Mouse (Mus musculus) gastrocnemius, adult 2 months (tissue): Measurements from ENCODE around the gene Asap2. TPM values are rescaled to one million over a fixed set of nuclear protein-coding genes. Genes with fewer than 3 reads are reported as not detected.
"Not testable (repeated sequence)": the region's sequence is repeated elsewhere in the genome, so short reads cannot be mapped to it uniquely, and the experiment has no call there.

Experiments
- DNase-seq: peaks from one replicate; pipeline ENCODE4 v3.0.0; 2022
- H3K27ac ChIP-seq: fragments of 200-600 bp; 2 replicates; pipeline ENCODE4 v1.8.1; 2022; ENCODE audit warnings: mild to moderate bottlenecking
- H3K4me3 ChIP-seq: fragments of 200-600 bp; 2 replicates; pipeline ENCODE4 v1.8.1; 2022; ENCODE audit warnings: mild to moderate bottlenecking, moderate library complexity
- CTCF ChIP-seq: fragments of 200-600 bp; IDR thresholded peaks from 2 replicates; pipeline ENCODE4 v1.8.1; 2022; ENCODE audit warnings: antibody characterized with exemption, mild to moderate bottlenecking, moderate library complexity
- intact Hi-C: fragments of 180-260 bp; cut with DNase I; formaldehyde crosslinking; loops from one replicate; pipeline ENCODE4 v1.15.1; 2025
- long read RNA-seq, 2 experiments: library from polyadenylated mRNA; stranded (forward); transcript quantifications; one replicate each; pipeline ENCODE4 v2.0.0; 2021
- total RNA-seq, 2 experiments: library from RNA; stranded (reverse); gene quantifications; 2 replicates each; pipeline ENCODE4 v1.2.3; 2021

Asap2 gene
- total RNA-seq = 1 to 10 TPM; 3.0 to 6.4 TPM
- long read RNA-seq, experiment 1, transcript Asap2-201 (27 exons, 3,345 nt) = major isoform, 5 of 5 reads
- long read RNA-seq, experiment 1, partial matches to known transcripts = 0 of 5 reads
- long read RNA-seq, experiment 1, other reads (novel, unspliced or antisense) = 0 of 5 reads
- long read RNA-seq, experiment 2, partial matches to known transcripts = 2 of 4 reads
- long read RNA-seq, experiment 2, other reads (novel, unspliced or antisense) = 2 of 4 reads

GRCm38 (mm10) chr12:20990132-20990531 is at the start of gene Asap2:
TSS of gene Asap2 (plus strand) at chr12:20990459.
- DNase-seq = peak; percentile 69
- intact Hi-C loops = not testable (repeated sequence)
- Histone ChIP-seq H3K4me3 (peak within 1 kb of the TSS; percentile 75), H3K27ac (peak within 1 kb of the TSS; percentile 70)

DNA sequence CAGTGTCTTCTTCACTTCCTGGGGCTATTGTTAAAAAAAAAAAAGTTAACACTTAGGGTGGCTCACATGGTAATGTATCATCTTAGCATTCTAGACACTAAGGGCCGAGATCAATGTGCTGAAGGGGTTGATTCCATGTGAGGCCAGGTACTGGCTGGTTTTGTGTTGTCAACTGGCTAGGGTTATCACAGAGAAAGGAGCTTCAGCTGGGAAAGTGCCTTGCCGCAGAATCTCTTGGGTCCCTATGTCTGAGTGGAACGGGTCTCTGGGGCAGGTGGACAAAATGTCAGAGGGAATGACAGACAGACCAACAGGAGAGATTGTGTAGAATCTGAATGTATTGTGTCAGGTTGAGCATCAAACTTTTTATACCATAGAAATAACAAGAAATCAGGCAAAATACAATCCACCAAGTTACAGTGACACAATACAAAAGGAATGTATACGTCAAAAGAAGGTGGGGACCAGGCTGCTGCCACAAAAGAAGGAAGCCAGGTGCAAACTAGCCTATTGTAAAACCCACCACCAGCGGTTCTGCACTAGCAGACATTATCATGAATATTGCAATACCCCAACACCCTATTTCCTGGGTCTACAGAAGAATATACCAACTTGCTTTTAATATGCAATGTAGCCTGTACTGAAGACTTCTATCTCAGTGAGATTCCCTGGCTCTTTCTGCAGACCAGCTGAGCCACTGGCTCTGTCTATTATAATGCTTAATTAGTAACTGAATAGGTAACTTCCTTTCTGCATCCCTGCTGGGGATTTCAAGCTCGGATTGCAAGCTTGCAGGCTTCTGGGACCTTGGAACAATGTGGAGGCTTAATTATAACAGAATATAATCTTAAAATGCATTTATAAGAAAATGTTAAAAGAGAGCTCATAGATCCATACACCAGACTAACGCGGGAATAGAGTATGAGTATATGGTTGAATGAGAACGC is 42.9 kb upstream of the Asap2 start:
- H3K27ac ChIP-seq, DNase-seq, H3K4me3 ChIP-seq, intact Hi-C loops: not testable (repeated sequence)

DNA sequence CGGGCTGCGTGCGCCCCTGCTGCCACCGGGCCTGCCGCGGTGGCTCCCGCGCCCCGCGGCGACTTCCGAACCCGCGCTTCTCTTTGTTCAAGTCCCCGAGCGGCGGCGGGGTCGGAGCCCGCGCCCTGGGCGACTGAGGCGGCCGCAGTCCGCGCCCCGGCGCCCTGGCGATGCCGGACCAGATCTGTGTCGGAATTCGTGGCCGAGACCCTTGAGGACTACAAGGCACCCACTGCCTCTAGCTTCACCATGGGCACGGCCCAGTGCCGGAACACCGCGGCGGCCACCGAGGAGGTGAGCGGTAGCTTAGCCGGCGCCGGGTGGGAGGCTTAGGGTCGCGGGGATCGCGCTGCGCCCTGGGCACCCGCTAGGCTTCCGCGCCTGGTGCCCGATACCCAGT is 320 bp downstream of the Asap2 start:
- H3K4me3 ChIP-seq = peak overlapping the region; percentile 75
- DNase-seq, intact Hi-C loops, H3K27ac ChIP-seq: not testable (repeated sequence)

GRCm38 (mm10) chr12:21030875-21031274 is 40.6 kb downstream of the Asap2 start:
- H3K4me3 ChIP-seq, DNase-seq, H3K27ac ChIP-seq, intact Hi-C loops: not testable (repeated sequence)
- TF ChIP-seq CTCF = peak; percentile 53

GRCm38 (mm10) chr12:21046716-21047115 is 56.5 kb downstream of the Asap2 start:
- intact Hi-C loops, DNase-seq, H3K4me3 ChIP-seq, H3K27ac ChIP-seq: not testable (repeated sequence)

GRCm38 (mm10) chr12:21075731-21076130 is 85.5 kb downstream of the Asap2 start:
- intact Hi-C loops = loop anchor here (5.0 to 10.0 kb wide), 2 partner anchors 152 to 189 kb away; no protein-coding TSS in a partner anchor
- H3K27ac ChIP-seq, H3K4me3 ChIP-seq: not testable (repeated sequence)
- peak; percentile 67 for TF ChIP-seq CTCF
- peak; percentile 77 for DNase-seq

GRCm38 (mm10) chr12:21090168-21090567 is 99.9 kb downstream of the Asap2 start:
- H3K4me3 ChIP-seq, DNase-seq, intact Hi-C loops, H3K27ac ChIP-seq: not testable (repeated sequence)

GRCm38 (mm10) chr12:21092446-21092845 is 102.2 kb downstream of the Asap2 start:
- DNase-seq, intact Hi-C loops, H3K27ac ChIP-seq, H3K4me3 ChIP-seq: not testable (repeated sequence)

GRCm38 (mm10) chr12:21097806-21098325 is 107.6 kb downstream of the Asap2 start:
- intact Hi-C loops, H3K27ac ChIP-seq, H3K4me3 ChIP-seq: not testable (repeated sequence)
- peak; percentile 22 for DNase-seq

DNA sequence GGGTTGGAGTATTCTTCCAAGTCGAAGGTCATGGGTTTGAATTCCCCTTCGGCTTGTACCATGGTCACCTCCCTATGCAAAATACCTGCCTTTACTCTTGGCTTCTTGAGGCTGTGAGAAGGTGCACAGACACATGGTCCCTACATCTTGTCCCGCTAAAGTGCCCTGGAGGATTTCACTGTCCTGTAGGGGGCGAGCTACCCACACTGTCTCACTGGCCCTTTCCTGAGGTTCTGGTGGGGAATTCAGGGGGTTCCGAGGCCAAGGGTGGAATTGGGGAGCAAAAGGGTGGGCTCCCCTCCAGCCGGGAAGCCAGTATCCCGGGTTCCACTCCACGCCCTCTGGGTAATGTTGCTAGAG is 120.8 kb downstream of the Asap2 start:
- H3K27ac ChIP-seq = peak overlapping the region; percentile 88
- intact Hi-C loops = loop anchor here (1.0 to 10.0 kb wide), 3 partner anchors 116 to 175 kb away; partner anchors contain the start of gene Itgb1bp1
- H3K4me3 ChIP-seq = peak overlapping the region; percentile 88

GRCm38 (mm10) chr12:21111476-21112452 is 121.5 kb downstream of the Asap2 start:
- intact Hi-C loops = loop anchor here (1.0 to 10.0 kb wide), 3 partner anchors 115 to 175 kb away; partner anchors contain the start of gene Itgb1bp1

More for the DNA sequence above, 120.8 kb downstream of the Asap2 start:
- peak; percentile 57 for TF ChIP-seq CTCF
- not testable (repeated sequence) for DNase-seq

DNA sequence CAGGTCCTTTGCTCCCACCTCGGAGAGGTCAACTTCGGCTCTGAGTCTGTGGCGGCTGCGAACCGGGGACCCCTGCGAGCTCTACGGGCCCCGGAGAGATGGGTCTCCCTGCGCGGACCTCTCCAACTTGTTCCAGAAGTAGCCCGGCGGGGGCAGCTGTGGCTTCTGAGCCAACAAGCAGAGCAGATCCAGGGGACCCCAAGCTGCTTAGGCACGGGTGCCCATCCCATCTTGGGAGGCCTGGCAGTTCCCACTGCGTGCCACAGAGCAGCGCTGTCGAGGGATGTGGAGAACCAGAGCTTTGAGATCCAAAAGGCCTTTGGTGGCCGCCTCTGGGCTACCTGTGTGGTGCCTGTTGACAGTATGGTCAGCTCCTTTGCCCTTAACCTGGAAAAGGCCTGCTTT is 122.2 kb downstream of the Asap2 start:
- TF ChIP-seq CTCF = peak; percentile 71
- intact Hi-C loops = loop anchor here (10.0 kb wide), 1 partner anchor 152 kb away; no protein-coding TSS in a partner anchor
- peak overlapping the region; percentile 88 for H3K27ac ChIP-seq
- H3K4me3 ChIP-seq = peak overlapping the region; percentile 88
- peak; percentile 61 for DNase-seq

More at GRCm38 (mm10) chr12:21111476-21112452, 121.5 kb downstream of the Asap2 start:
- Histone ChIP-seq H3K27ac (peak overlapping the region; percentile 88), H3K4me3 (peak overlapping the region; percentile 88)
- TF ChIP-seq CTCF = no peak
- peak; percentile 92 for DNase-seq
